Mouse (Mus musculus) kidney, adult 2 months (tissue): ENCODE measurements around the gene Acmsd. TPM values are rescaled to one million over a fixed set of nuclear protein-coding genes. Genes with fewer than 3 reads are reported as not detected.
"Not testable (repeated sequence)": the region's sequence is repeated elsewhere in the genome, so short reads cannot be mapped to it uniquely, and the experiment has no call there.

Experiments used
- DNase-seq: peaks from one replicate; pipeline ENCODE4 v3.0.0; 2021
- H3K27ac ChIP-seq: fragments of 200-500 bp; 2 replicates; pipeline ENCODE4 v1.5.1; 2012; ENCODE audit warnings: low read depth, low read length, control low read depth, inconsistent platforms; ENCODE audit not compliant: insufficient read depth
- H3K27me3 ChIP-seq: fragments of 200-500 bp; replicated peaks from 2 replicates; pipeline ENCODE4 v1.6.1; 2012; ENCODE audit warnings: mild to moderate bottlenecking, moderate library complexity, low read length, inconsistent platforms; ENCODE audit not compliant: control insufficient read depth, insufficient read depth
- H3K36me3 ChIP-seq: fragments of 200-500 bp; 2 replicates; pipeline ENCODE4 v1.6.1; 2012; ENCODE audit warnings: mild to moderate bottlenecking, moderate library complexity, low read length, inconsistent platforms; ENCODE audit not compliant: control insufficient read depth, insufficient read depth
- H3K4me1 ChIP-seq: fragments of 200-500 bp; 2 replicates; pipeline ENCODE4 v1.6.1; 2011; ENCODE audit warnings: low read length; ENCODE audit not compliant: control insufficient read depth, insufficient read depth
- H3K4me3 ChIP-seq: fragments of 200-500 bp; 2 replicates; pipeline ENCODE4 v1.5.1; 2011; ENCODE audit warnings: mild to moderate bottlenecking, low read depth, low read length, control low read depth; ENCODE audit not compliant: insufficient read depth
- CTCF ChIP-seq: fragments of 200-500 bp; conservative IDR thresholded peaks from 2 replicates; pipeline ENCODE4 v1.5.1; 2011; ENCODE audit warnings: low read depth, mild to moderate bottlenecking, control low read depth, low read length, moderate library complexity, mixed read lengths; ENCODE audit not compliant: insufficient read depth, insufficient read length
- POLR2A ChIP-seq: fragments of 200-500 bp; IDR thresholded peaks from one replicate; pipeline ENCODE4 v1.6.1; 2011; ENCODE audit warnings: low read depth, low read length, control low read depth
- WGBS: fragments of 180-500 bp; shearing (Covaris S2); methylation state at CpG from one replicate; pipeline ENCODE4 v1.1.7; 2018; 5-methylcytosine and 5-hydroxymethylcytosine counted together
- polyA plus RNA-seq: library from polyadenylated mRNA; depleted of rRNA; stranded (reverse); fragments of >200 nt; gene quantifications from 2 replicates; pipeline ENCODE4 v1.2.3, GENCODE M21; 2012

The Acmsd gene
- polyA plus RNA-seq, 1 experiment: 81.0 TPM

DNA sequence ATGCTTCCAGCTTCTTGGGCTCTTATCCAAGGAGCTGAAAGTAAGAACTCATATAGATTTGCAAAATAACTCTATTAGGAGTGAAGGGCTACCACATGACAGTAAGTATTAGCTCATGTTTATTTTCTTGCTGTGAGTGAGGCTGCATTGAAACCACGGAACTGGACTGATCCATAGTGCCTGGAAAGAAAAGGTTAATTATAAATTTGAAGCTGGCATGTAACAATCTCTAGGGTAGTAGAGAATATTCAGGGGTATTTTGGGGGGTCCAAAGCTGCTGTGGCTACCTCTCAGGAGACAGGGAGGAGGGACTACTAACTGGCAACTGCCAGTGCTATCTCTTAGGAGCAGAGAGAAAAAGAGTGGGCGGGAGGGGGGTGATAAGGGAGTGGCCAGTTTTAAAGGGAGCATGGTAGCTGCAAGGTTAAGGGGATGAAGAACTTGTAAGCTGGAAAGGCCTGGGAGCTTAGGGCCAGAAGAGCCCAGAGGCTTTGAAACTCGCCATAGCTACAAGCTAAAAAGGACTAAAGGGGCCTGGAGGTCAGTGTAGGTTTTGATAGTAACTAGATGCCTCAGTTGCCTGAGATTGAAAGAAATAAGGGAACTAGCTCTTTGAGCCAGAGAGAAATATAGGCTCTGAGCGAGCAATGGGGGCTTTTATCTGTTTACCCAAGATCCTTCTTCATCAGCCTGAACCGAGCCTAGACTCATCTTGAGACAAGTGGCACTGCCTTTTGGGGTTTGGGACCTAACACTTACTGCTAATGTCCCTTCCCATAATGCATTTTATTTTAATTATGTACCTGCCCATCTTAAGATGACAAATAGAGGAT lies 27.3 kb downstream of the Acmsd start:
- WGBS: 69% methylated on average over 5 of the region's 5 CpGs
- DNase-seq: no peak
- Histone ChIP-seq H3K27me3 (no peaks in the 10 kb centered on the region), H3K4me1 (no peaks in the 10 kb centered on the region), H3K27ac (no peak overlapping the region), H3K36me3 (no peaks in the 10 kb centered on the region), H3K4me3 (no peak overlapping the region)
- TF ChIP-seq POLR2A: no peak
- no peak for TF ChIP-seq CTCF

GRCm38 (mm10) chr1:127757164-127757545 lies 27.9 kb downstream of the Acmsd start:
- H3K36me3 ChIP-seq, H3K27ac ChIP-seq, DNase-seq, H3K27me3 ChIP-seq, H3K4me1 ChIP-seq, H3K4me3 ChIP-seq: not testable (repeated sequence)
- 95% methylated on average over 3 of the region's 3 CpGs for WGBS

- H3K27ac ChIP-seq: no peak overlapping the region
- DNase-seq: peak; percentile 20
- WGBS: 73% methylated on average over 2 of the region's 2 CpGs
- no peaks in the 10 kb centered on the region for H3K27me3 ChIP-seq
- no peaks in the 10 kb centered on the region for H3K36me3 ChIP-seq
- H3K4me3 ChIP-seq: no peak overlapping the region
- TF ChIP-seq POLR2A (no peak), CTCF (peak; percentile 20; the same call in 1 of the 2 replicates)
- no peaks in the 10 kb centered on the region for H3K4me1 ChIP-seq
These were observed 36.3 kb downstream of the Acmsd start for GRCm38 (mm10) chr1:127765468-127765867.

DNA sequence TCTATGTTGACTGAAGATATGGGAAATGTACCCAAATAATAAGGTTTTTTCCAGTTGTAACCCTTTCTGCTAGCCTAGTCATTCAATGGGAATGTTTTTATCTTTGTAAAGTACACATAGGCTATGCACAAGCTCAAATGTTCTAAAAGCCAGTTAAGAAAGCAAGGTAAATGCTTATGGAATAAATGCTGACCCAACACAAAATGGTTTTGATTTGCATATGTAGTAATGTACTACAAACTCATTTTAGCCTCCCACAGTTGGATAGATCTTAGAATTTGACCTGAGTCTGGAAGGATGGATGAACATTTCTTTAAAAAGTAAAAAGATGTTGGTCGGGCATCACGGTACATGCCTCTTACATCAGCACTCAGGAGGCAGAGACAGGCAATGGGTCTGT lies 37.5 kb downstream of the Acmsd start:
- Histone ChIP-seq H3K27me3 (no peaks in the 10 kb centered on the region), H3K4me1 (no peaks in the 10 kb centered on the region), H3K36me3 (no peaks in the 10 kb centered on the region), H3K4me3 (no peak overlapping the region), H3K27ac (no peak overlapping the region)
- WGBS: 87% methylated on average over 2 of the region's 2 CpGs
- no peak for DNase-seq
- TF ChIP-seq CTCF (no peak), POLR2A (no peak)

DNA sequence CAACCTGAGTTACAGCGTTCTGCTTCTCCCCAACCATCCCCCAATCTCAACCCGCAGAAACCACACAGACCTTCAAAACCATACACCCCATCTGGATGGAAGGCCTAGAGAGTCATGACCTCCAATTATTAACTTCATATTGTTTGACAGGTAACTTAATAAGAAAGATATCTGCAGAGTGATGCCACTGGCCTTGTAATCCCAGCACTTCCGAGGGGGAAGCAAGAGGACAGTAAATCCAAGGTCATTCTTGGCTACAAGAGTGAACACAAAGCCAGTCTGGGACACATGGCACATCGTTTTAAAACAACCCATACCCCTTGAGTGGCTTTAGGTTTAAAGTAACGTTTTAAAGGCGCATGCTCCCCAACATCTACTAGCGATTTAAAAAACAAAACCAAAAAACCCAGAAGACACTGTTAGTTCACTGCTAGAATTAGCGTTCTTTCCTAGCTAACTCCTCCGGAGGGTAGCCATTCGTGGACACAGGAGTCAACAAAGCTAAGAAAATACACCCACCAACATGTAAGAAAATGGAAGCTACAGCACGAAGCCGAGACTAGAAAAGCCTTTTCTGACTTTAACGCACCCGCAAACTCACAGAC lies 44.1 kb downstream of the Acmsd start:
- H3K27ac ChIP-seq: peak overlapping the region; percentile 96
- 1% methylated on average over 14 of the region's 14 CpGs for WGBS
- H3K27me3 ChIP-seq: no peaks in the 10 kb centered on the region
- no peak for TF ChIP-seq POLR2A
- no peak for TF ChIP-seq CTCF
- no peaks in the 10 kb centered on the region for H3K36me3 ChIP-seq
- peak overlapping the region; percentile 78 for H3K4me3 ChIP-seq
- no peak for DNase-seq
- H3K4me1 ChIP-seq: peaks cover 7% of the 10 kb centered on the region; the same call in 1 of the 2 replicates

DNA sequence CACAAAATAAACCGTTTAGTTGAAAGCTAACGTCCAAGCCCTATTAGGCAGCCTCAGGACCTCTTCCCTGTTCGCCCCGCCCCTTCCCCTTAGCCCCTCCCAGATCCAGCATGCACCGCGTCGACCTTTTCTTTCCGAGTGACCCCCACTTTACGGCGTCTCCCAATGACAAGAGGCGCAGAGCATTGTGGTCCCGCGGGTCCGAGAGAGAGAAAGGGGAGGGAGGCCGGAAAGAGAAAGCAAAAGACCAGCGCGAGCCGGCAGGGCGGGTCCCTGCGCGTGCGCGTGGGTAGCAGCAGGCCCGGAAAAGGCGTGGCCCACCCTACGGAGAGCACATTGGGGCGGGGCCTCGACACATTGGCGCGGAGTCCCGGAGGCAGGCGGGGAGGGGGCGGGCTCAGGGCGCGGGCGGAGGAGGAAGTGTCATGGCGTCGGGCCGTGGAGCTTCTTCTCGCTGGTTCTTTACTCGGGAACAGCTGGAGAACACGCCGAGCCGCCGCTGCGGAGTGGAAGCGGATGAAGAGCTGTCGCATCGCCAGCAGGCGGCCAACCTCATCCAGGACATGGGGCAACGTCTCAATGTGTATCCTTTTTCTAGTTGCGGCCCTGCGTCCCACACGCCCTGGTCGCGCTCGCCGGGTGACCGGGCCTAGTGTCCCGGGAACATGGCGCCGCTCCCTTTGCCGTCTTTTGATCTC lies 44.7 kb downstream of the Acmsd start, which contains the start of gene Ccnt2:
Gene Ccnt2, plus strand, starts transcription at position 362 of the 698 bp plus-strand sequence.
- H3K27ac ChIP-seq: peak within 1 kb of the TSS; percentile 96
- WGBS: 1% methylated on average over 63 of the region's 63 CpGs
- no peaks in the 10 kb centered on the region for H3K36me3 ChIP-seq
- no peaks in the 10 kb centered on the region for H3K27me3 ChIP-seq
- H3K4me1 ChIP-seq: peaks cover 7% of the 10 kb centered on the region; the same call in 1 of the 2 replicates
- TF ChIP-seq CTCF (no peak), POLR2A (peak; percentile 73)
- peak within 1 kb of the TSS; percentile 84 for H3K4me3 ChIP-seq
- peak; percentile 100 for DNase-seq

GRCm38 (mm10) chr1:127774501-127774880 lies 45.3 kb downstream of the Acmsd start:
- DNase-seq: peak; percentile 76
- H3K27me3 ChIP-seq: no peaks in the 10 kb centered on the region
- peak overlapping the region; percentile 84 for H3K4me3 ChIP-seq
- peak overlapping the region; percentile 91 for H3K27ac ChIP-seq
- peaks cover 7% of the 10 kb centered on the region; the same call in 1 of the 2 replicates for H3K4me1 ChIP-seq
- TF ChIP-seq POLR2A: no peak
- no peak for TF ChIP-seq CTCF
- under 1% methylated on average over 31 of the region's 31 CpGs for WGBS
- H3K36me3 ChIP-seq: no peaks in the 10 kb centered on the region
